Mouse (Mus musculus) embryonic facial prominence, embryonic 13.5 days (tissue): ENCODE measurements around the gene Itpk1. TPM values are rescaled to one million over a fixed set of nuclear protein-coding genes. Genes with fewer than 3 reads are reported as not detected.

Source experiments
- ATAC-seq: fragments of 200-750 bp; cut with Nextera tagmentation; 2 replicates; pipeline ENCODE4 v1.8.0; 2017; ENCODE audit warnings: low read depth; ENCODE audit not compliant: insufficient number of reproducible peaks, insufficient read depth, low FRiP score, low TSS enrichment
- H3K27ac ChIP-seq: fragments of 300-500 bp; sonication (generic); 2 replicates; pipeline ENCODE4 v1.5.1; 2015; ENCODE audit warnings: moderate library complexity, mild to moderate bottlenecking, inconsistent platforms
- H3K27me3 ChIP-seq: fragments of 300-500 bp; sonication (generic); 2 replicates; pipeline ENCODE4 v1.6.1; 2015; ENCODE audit warnings: mild to moderate bottlenecking, inconsistent platforms
- H3K36me3 ChIP-seq: fragments of 300-500 bp; sonication (generic); 2 replicates; pipeline ENCODE4 v1.6.1; 2015; ENCODE audit warnings: mild to moderate bottlenecking, inconsistent platforms
- H3K4me1 ChIP-seq: fragments of 300-500 bp; sonication (generic); 2 replicates; pipeline ENCODE4 v1.6.1; 2015; ENCODE audit warnings: inconsistent platforms
- H3K4me2 ChIP-seq: fragments of 300-500 bp; sonication (generic); 2 replicates; pipeline ENCODE4 v1.6.1; 2015; ENCODE audit warnings: moderate library complexity, mild to moderate bottlenecking, inconsistent platforms
- H3K4me3 ChIP-seq: fragments of 300-500 bp; sonication (generic); 2 replicates; pipeline ENCODE4 v1.5.1; 2015; ENCODE audit warnings: mild to moderate bottlenecking, inconsistent platforms
- H3K9ac ChIP-seq: fragments of 300-500 bp; sonication (generic); 2 replicates; pipeline ENCODE4 v1.6.1; 2015; ENCODE audit warnings: mild to moderate bottlenecking, inconsistent platforms
- H3K9me3 ChIP-seq: fragments of 300-500 bp; sonication (generic); 2 replicates; pipeline ENCODE4 v1.6.1; 2016; ENCODE audit warnings: inconsistent platforms
- WGBS: fragments of 180-500 bp; shearing (Covaris S2); methylation state at CpG from one replicate; pipeline ENCODE4 v1.1.7; 2015; ENCODE audit warnings: mixed read lengths; 5-methylcytosine and 5-hydroxymethylcytosine counted together
- polyA plus RNA-seq: library from polyadenylated mRNA; unstranded; fragments of >200 nt; fragmentation: Nextera tagmentation; extraction: Ambion mirVana; gene quantifications from 2 replicates; pipeline ENCODE4 v1.2.1, GENCODE M21; 2015

Gene Itpk1
- polyA plus RNA-seq, 1 experiment from 2014 or later = 10.4 TPM

DNA sequence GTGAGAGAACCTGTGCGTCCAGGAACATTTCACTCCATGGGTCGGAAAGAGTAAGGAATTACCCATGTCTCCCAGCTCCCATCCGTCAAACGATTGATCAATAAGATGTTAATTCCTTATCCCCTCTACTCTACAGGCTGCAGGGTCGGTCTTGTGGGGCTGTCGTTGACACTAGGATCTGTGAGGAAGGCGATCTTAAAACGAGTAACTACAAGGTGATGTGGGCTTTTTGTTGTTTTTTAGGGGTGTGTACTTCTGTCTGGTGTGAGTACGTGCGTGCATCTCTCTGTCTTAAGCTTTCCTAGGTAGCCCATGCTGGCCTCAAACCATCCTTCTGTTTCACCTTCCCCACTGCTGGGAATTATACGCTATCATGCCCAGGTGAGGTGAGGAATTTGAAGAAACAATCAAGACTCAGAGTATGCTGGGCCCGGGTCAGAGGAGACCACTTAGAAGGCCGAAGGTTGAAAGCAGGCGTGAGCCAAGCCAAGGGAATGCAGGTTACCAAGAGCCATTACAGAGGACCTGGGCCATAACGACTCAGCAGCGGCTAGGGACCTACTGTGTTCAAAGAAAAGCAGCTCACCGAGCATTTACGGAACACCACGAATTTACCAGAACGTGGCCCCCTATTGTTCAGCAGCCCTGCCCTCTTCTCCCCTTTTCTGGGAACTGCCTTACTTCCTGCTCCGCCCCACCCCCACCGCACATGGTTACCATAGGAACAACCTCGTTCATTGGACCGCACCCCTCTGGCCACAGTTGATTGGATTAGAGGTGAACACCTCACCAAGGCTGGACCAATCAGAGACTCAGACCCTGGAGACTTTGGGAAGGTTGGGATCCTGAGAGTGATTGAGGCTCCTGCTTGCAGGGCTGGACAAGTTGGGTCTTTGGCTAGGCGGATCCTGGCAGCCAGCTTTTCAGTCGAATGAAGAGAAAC lies 25.4 kb upstream of the Itpk1 start:
- 35% methylated on average over 26 of the region's 26 CpGs for WGBS
- H3K4me1 ChIP-seq = peaks cover 23% of the 10 kb centered on the region
- ATAC-seq = peak; percentile 93
- peak overlapping the region; percentile 53 for H3K4me2 ChIP-seq
- no peaks in the 10 kb centered on the region for H3K27me3 ChIP-seq
- H3K9me3 ChIP-seq = no peaks in the 10 kb centered on the region
- H3K36me3 ChIP-seq = no peaks in the 10 kb centered on the region
- peak overlapping the region; percentile 18 for H3K4me3 ChIP-seq
- no peak overlapping the region for H3K9ac ChIP-seq
- peak overlapping the region; percentile 76 for H3K27ac ChIP-seq

DNA sequence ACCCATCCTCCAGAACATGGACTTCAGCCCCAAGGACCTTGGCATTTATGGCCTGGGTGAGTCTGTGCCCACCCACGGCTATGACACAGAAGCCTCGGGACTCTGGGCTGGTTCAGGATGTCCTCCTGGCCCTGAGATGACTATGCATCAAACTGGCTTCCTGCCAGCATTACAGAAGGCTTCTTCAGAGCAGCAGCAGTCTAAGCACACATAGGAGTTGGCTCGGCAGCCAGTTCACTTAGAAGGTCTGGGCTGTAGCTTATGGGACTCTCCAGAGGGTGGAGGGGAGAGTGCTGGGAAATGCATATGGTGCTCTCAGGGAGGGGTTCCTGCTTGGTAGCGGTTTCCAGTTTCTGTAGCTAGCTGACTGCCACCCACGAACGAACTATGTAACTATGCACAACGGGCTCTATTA lies 21.0 kb upstream of the Itpk1 start:
- H3K4me1 ChIP-seq = peaks cover 18% of the 10 kb centered on the region
- WGBS = 63% methylated on average over 7 of the region's 7 CpGs
- H3K27ac ChIP-seq = 0 out of 2 replicates have a peak overlapping the region, but pooled peaks have one; percentile 3
- no peak overlapping the region for H3K4me3 ChIP-seq
- H3K4me2 ChIP-seq = no peak overlapping the region
- H3K27me3 ChIP-seq = no peaks in the 10 kb centered on the region
- no peak overlapping the region for H3K9ac ChIP-seq
- H3K36me3 ChIP-seq = no peaks in the 10 kb centered on the region
- ATAC-seq = no peak
- H3K9me3 ChIP-seq = no peaks in the 10 kb centered on the region

- no peak for ATAC-seq
- Histone ChIP-seq H3K27me3 (no peaks in the 10 kb centered on the region), H3K4me3 (no peak overlapping the region), H3K4me1 (peaks cover 12% of the 10 kb centered on the region), H3K9me3 (no peaks in the 10 kb centered on the region), H3K4me2 (no peak overlapping the region), H3K9ac (no peak overlapping the region), H3K36me3 (no peaks in the 10 kb centered on the region), H3K27ac (no peak overlapping the region)
- WGBS = 92% methylated on average over 6 of the region's 6 CpGs
Measured at GRCm38 (mm10) chr12:102725146-102725545, 20.4 kb upstream of the Itpk1 start.

- WGBS = 62% methylated on average over 6 of the region's 6 CpGs
- ATAC-seq = no peak
Measured at GRCm38 (mm10) chr12:102723861-102724260, 19.1 kb upstream of the Itpk1 start.

DNA sequence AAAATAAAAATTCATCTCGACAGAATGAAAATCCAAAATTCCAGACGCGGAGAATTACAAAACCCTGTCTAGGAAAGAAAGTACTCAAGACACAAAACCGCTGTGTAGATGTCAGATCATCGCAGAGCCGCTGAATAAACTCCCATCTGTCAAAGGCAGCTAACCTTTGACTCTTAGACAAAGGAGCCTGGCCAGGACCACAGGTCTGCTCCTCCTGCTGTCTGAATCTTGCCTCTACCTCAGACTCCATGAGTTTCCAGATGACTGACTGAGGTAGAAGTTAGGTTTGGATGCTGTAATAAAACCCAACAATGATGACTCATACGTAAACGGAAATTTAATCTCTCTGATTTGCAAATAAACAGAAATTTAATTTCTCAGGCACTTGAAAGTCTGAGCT lies 18.2 kb upstream of the Itpk1 start:
- Histone ChIP-seq H3K36me3 (no peaks in the 10 kb centered on the region), H3K4me1 (peaks cover 18% of the 10 kb centered on the region), H3K4me2 (no peak overlapping the region), H3K9ac (no peak overlapping the region), H3K27me3 (no peaks in the 10 kb centered on the region), H3K4me3 (no peak overlapping the region), H3K9me3 (no peaks in the 10 kb centered on the region), H3K27ac (no peak overlapping the region)
- WGBS = 70% methylated on average over 8 of the region's 8 CpGs
- ATAC-seq = no peak

More at GRCm38 (mm10) chr12:102723861-102724260, 19.1 kb upstream of the Itpk1 start:
- H3K4me2 ChIP-seq = no peak overlapping the region
- no peak overlapping the region for H3K9ac ChIP-seq
- no peaks in the 10 kb centered on the region for H3K36me3 ChIP-seq
- no peaks in the 10 kb centered on the region for H3K9me3 ChIP-seq
- H3K27me3 ChIP-seq = no peaks in the 10 kb centered on the region
- H3K4me3 ChIP-seq = no peak overlapping the region
- H3K27ac ChIP-seq = no peak overlapping the region
- H3K4me1 ChIP-seq = peaks cover 18% of the 10 kb centered on the region

- 50% methylated on average over 11 of the region's 11 CpGs for WGBS
- Histone ChIP-seq H3K27ac (no peak overlapping the region), H3K36me3 (no peaks in the 10 kb centered on the region), H3K4me3 (no peak overlapping the region), H3K9me3 (no peaks in the 10 kb centered on the region), H3K4me2 (no peak overlapping the region), H3K9ac (no peak overlapping the region), H3K4me1 (peaks cover 18% of the 10 kb centered on the region), H3K27me3 (no peaks in the 10 kb centered on the region)
- ATAC-seq = no peak
Measured at GRCm38 (mm10) chr12:102722451-102722850, 17.7 kb upstream of the Itpk1 start.

DNA sequence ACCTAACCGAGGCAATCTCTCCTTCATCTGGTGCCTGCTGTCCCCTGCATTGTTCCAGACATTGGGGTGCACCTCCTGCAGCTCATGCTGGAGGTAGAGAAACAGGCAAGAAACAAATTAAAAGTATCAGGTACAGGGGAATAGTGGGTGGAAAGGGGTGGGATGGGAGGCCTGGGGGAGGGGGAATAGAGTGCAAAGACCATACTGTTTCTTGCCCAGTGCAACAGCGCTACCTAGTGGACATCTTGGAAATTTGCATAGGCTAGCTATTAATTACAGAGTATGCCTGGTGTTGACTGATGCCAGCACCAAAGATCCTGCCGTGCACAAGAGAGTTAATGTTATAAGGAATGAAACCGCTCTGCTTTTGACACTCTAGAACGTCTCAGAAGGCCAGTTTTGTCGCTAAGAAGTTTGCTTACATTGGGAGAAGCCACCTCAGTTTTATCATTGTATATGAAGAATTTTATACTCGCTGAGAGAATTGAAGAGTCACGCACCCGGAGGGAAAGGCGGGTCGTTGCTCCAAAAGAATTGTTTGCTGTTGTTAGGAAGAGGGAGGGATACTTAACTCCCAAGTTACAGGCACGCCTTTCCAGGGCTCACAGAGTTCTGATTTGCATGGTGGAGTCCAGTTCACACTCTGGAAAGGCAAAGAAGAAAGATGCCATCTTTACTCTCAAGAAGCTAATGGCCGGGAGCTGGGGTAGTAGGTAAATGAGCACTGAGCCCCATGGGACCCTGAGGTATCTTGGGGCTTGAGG lies 15.0 kb upstream of the Itpk1 start:
- H3K27ac ChIP-seq = no peak overlapping the region
- H3K4me2 ChIP-seq = peak overlapping the region; percentile 47
- no peak for ATAC-seq
- no peaks in the 10 kb centered on the region for H3K36me3 ChIP-seq
- no peaks in the 10 kb centered on the region for H3K27me3 ChIP-seq
- no peak overlapping the region for H3K9ac ChIP-seq
- H3K4me3 ChIP-seq = peak overlapping the region; percentile 6; the same call in 1 of the 2 replicates
- no peaks in the 10 kb centered on the region for H3K9me3 ChIP-seq
- H3K4me1 ChIP-seq = peaks cover 14% of the 10 kb centered on the region
- WGBS = 25% methylated on average over 13 of the region's 13 CpGs

DNA sequence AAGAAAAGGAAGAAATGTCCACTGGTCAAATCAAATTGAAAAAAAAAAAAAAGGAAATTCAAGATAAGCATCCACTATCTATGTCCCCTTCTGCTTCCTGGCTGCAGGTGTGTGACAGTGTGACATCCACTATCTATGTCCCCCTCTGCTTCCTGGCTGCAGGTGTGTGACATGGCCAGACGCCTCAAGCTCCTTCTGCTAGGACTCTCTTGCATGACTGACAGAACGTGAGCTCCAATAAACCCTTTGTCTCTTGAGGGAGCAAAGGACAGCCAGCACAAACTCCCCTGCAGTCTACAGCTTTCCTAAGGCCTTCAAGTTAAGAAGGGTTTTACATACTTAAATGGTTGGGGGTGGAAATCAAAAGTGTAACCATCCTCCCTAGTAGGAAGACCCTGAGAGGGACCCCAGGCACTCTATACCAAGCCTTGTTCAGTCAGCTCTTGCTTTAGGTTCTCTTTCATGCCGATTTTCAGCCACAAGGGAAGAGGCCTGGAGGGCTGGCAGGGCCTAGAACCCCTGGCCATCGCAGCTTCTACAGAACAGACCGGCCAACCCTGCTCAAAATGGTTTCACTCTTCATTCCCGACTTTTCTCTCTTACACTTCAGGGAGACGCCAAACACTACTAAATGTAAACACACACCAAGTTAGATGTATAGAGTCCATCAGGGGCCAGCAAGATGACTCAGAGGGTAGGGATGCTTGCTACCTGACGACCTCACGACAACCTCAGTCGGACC lies 10.1 kb upstream of the Itpk1 start:
- Histone ChIP-seq H3K4me1 (peaks cover 9% of the 10 kb centered on the region), H3K36me3 (no peaks in the 10 kb centered on the region), H3K27ac (no peak overlapping the region), H3K4me3 (no peak overlapping the region), H3K27me3 (no peaks in the 10 kb centered on the region), H3K9me3 (no peaks in the 10 kb centered on the region), H3K9ac (no peak overlapping the region), H3K4me2 (no peak overlapping the region)
- ATAC-seq = no peak
- 81% methylated on average over 10 of the region's 10 CpGs for WGBS

GRCm38 (mm10) chr12:102714116-102714515 lies 9.4 kb upstream of the Itpk1 start:
- no peak for ATAC-seq

DNA sequence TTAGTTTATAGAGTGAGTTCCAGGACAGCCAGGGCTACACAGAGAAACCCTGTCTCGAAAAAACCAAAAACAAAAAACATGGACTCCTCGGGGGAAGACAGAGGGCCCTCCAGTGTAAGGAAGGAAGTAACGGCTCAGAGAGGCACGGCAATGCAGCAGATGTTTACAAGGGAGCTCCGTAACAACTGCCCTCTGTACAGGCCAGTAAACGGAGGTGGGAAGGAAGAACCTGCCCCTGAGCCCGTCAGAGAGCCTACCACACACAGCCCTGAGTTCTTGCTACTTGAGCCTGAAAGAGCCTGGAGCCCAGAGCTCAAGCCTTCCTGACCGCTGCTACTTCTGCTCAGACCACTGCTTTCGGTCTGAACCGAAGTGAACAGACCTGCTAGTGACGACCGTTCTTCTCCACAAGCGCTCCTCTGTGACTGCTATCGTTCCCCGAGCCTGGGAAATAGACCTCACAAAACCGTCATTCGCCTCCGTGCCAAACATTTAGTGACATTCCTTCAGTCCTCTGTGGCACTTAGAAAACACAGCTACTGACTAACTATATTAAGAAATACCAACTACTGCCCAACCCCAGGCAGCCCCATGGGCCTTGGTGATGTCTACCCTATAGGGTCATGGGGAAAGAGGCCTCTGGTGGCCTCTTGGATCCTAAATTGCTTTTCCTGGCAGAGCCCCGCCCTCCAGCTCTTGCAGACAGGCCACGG lies 8.6 kb upstream of the Itpk1 start:
- no peak for ATAC-seq

More at GRCm38 (mm10) chr12:102714116-102714515, 9.4 kb upstream of the Itpk1 start:
- Histone ChIP-seq H3K9me3 (no peaks in the 10 kb centered on the region), H3K27me3 (no peaks in the 10 kb centered on the region), H3K9ac (no peak overlapping the region), H3K4me1 (peaks cover 2% of the 10 kb centered on the region; the same call in 1 of the 2 replicates), H3K27ac (no peak overlapping the region), H3K4me3 (no peak overlapping the region), H3K4me2 (no peak overlapping the region), H3K36me3 (no peaks in the 10 kb centered on the region)
- WGBS = 84% methylated on average over 2 of the region's 2 CpGs

More for the DNA sequence above, 8.6 kb upstream of the Itpk1 start:
- H3K4me3 ChIP-seq = no peak overlapping the region
- H3K27me3 ChIP-seq = no peaks in the 10 kb centered on the region
- H3K4me2 ChIP-seq = no peak overlapping the region
- no peak overlapping the region for H3K9ac ChIP-seq
- no peak overlapping the region for H3K27ac ChIP-seq
- no peaks in the 10 kb centered on the region for H3K36me3 ChIP-seq
- H3K9me3 ChIP-seq = no peaks in the 10 kb centered on the region
- 64% methylated on average over 20 of the region's 20 CpGs for WGBS
- no peaks in the 10 kb centered on the region for H3K4me1 ChIP-seq
